Mouse (Mus musculus) small intestine, adult 2 months (tissue): ENCODE results near the gene Bbof1.

ENCODE experiments used
- CTCF ChIP-seq: fragments of 200-500 bp; IDR thresholded peaks from 2 replicates; pipeline ENCODE4 v1.5.1; 2012; ENCODE audit warnings: low read depth, mild to moderate bottlenecking, control low read depth, inconsistent platforms, low read length, moderate library complexity, mixed read lengths; ENCODE audit not compliant: insufficient replicate concordance, insufficient read length; ENCODE audit errors: extremely low read depth
- POLR2A ChIP-seq: fragments of 200-500 bp; IDR thresholded peaks from 2 replicates; pipeline ENCODE4 v1.6.1; 2012; ENCODE audit warnings: low read depth, mild to moderate bottlenecking, control low read depth, inconsistent platforms, low read length, moderate library complexity

DNA sequence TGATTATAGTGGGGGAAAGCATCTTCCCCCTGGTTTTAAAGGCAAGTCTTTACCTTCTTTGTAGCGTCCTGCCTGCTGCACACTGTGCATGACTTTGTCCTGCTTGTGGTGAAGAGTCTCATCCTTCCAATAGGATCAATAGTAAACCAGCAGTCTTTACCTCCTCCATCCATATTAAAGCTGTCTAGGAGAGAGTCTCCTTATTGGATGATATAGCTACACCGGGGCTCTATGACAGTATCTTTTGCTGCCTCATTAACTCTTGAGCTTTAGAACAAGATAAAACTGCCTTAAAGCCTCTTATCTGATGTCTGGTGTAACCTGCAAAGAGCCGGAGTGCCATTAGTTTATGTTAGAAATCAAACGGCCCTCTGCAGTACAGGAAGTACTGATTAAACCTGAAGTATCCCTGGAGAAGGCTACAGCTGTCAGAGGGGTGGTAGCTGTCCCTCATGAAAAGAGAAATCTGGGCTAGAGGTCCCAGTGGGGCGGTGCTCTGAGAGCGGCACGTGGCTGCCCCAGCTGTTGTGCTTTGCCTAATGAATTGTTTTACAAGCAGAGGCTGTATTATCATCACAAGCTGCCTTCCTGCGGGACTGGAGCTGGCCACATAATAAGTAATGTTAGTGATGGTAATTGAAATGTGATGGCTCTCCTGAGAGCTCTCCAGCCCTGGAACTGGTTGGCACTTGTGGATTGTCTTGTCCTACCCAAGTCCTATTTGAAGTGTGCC, 78.6 kb downstream of the Bbof1 start:
- TF ChIP-seq POLR2A (no peak), CTCF (no peak)
